Mouse (Mus musculus) midbrain, embryonic 15.5 days (tissue): ENCODE results near the gene Stard3. TPM values are rescaled to one million over a fixed set of nuclear protein-coding genes. Genes with fewer than 3 reads are reported as not detected.
A peak's percentile ranks its signal among the peaks of the same experiment; 100 is the strongest.

Source experiments
- ATAC-seq: fragments of 200-750 bp; cut with Nextera tagmentation; replicated peaks from 2 replicates; pipeline ENCODE4 v1.8.0; 2017; ENCODE audit warnings: moderate TSS enrichment
- H3K27ac ChIP-seq: fragments of 300-500 bp; sonication (generic); 2 replicates; pipeline ENCODE4 v1.5.1; 2015; ENCODE audit warnings: mild to moderate bottlenecking, inconsistent platforms
- H3K27me3 ChIP-seq: fragments of 300-500 bp; sonication (generic); replicated peaks from 2 replicates; pipeline ENCODE4 v1.6.1; 2015; ENCODE audit warnings: inconsistent platforms
- H3K36me3 ChIP-seq: fragments of 300-500 bp; sonication (generic); replicated peaks from 2 replicates; pipeline ENCODE4 v1.6.1; 2015; ENCODE audit warnings: inconsistent platforms
- H3K4me1 ChIP-seq: fragments of 300-500 bp; sonication (generic); 2 replicates; pipeline ENCODE4 v1.6.1; 2015; ENCODE audit warnings: inconsistent platforms
- H3K4me2 ChIP-seq: fragments of 300-500 bp; sonication (generic); 2 replicates; pipeline ENCODE4 v1.6.1; 2015; ENCODE audit warnings: inconsistent platforms, mild to moderate bottlenecking, moderate library complexity
- H3K4me3 ChIP-seq: fragments of 300-500 bp; sonication (generic); 2 replicates; pipeline ENCODE4 v1.5.1; 2015; ENCODE audit warnings: mild to moderate bottlenecking, inconsistent platforms
- H3K9ac ChIP-seq: fragments of 300-500 bp; sonication (generic); 2 replicates; pipeline ENCODE4 v1.6.1; 2015; ENCODE audit warnings: mild to moderate bottlenecking, inconsistent platforms
- H3K9me3 ChIP-seq: fragments of 300-500 bp; sonication (generic); 2 replicates; pipeline ENCODE4 v1.6.1; 2016; ENCODE audit warnings: inconsistent platforms
- WGBS: fragments of 180-500 bp; shearing (Covaris S2); methylation state at CpG from one replicate; pipeline ENCODE4 v1.1.7; 2015; ENCODE audit warnings: mixed read lengths; 5-methylcytosine and 5-hydroxymethylcytosine counted together
- polyA plus RNA-seq: library from polyadenylated mRNA; unstranded; fragments of >200 nt; fragmentation: Nextera tagmentation; extraction: Ambion mirVana; gene quantifications from 2 replicates; pipeline ENCODE4 v1.2.1, GENCODE M21; 2015

The Stard3 gene
- polyA plus RNA-seq, 1 experiment from 2014 or later: 44.6 TPM

- no peak overlapping the region for H3K27ac ChIP-seq
- ATAC-seq: no peak
- no peaks in the 10 kb centered on the region for H3K36me3 ChIP-seq
- no peaks in the 10 kb centered on the region for H3K4me1 ChIP-seq
- H3K4me2 ChIP-seq: no peak overlapping the region
- no peak overlapping the region for H3K9ac ChIP-seq
- no peak overlapping the region for H3K4me3 ChIP-seq
- H3K27me3 ChIP-seq: peaks cover 38% of the 10 kb centered on the region
- WGBS: 67% methylated on average over 8 of the region's 8 CpGs
- no peaks in the 10 kb centered on the region for H3K9me3 ChIP-seq
Observed at GRCm38 (mm10) chr11:98384721-98385637, 26.8 kb downstream of the Stard3 start.

- Histone ChIP-seq H3K4me2 (peak within 1 kb of the TSS; percentile 25), H3K4me3 (peak within 1 kb of the TSS; percentile 7; the same call in 1 of the 2 replicates)
- WGBS: 58% methylated on average over 23 of the region's 25 CpGs
Observed at GRCm38 (mm10) chr11:98385638-98386585, 27.7 kb downstream of the Stard3 start, which contains the start of gene Pnmt. Gene Pnmt (plus strand): TSS chr11:98386450.

GRCm38 (mm10) chr11:98386596-98386995, 28.4 kb downstream of the Stard3 start:
- no peak overlapping the region for H3K9ac ChIP-seq

More at GRCm38 (mm10) chr11:98385638-98386585, 27.7 kb downstream of the Stard3 start, which contains the start of gene Pnmt:
- H3K36me3 ChIP-seq: no peaks in the 10 kb centered on the region
- no peak within 1 kb of the TSS for H3K9ac ChIP-seq
- H3K27me3 ChIP-seq: peaks cover 45% of the 10 kb centered on the region
- H3K27ac ChIP-seq: no peak within 1 kb of the TSS
- H3K4me1 ChIP-seq: no peaks in the 10 kb centered on the region
- no peaks in the 10 kb centered on the region for H3K9me3 ChIP-seq
- ATAC-seq: no peak

GRCm38 (mm10) chr11:98387056-98387577, 28.9 kb downstream of the Stard3 start:
- Histone ChIP-seq H3K27me3 (peaks cover 49% of the 10 kb centered on the region), H3K9ac (no peak overlapping the region), H3K4me1 (no peaks in the 10 kb centered on the region), H3K4me3 (no peak overlapping the region), H3K27ac (no peak overlapping the region), H3K36me3 (no peaks in the 10 kb centered on the region), H3K4me2 (peak overlapping the region; percentile 25; the same call in 1 of the 2 replicates), H3K9me3 (no peaks in the 10 kb centered on the region)
- WGBS: 60% methylated on average over 14 of the region's 14 CpGs
- no peak for ATAC-seq

More at GRCm38 (mm10) chr11:98386596-98386995, 28.4 kb downstream of the Stard3 start:
- Histone ChIP-seq H3K27me3 (peaks cover 45% of the 10 kb centered on the region), H3K4me2 (peak overlapping the region; percentile 25), H3K36me3 (no peaks in the 10 kb centered on the region), H3K27ac (no peak overlapping the region), H3K4me3 (peak overlapping the region; percentile 7; the same call in 1 of the 2 replicates), H3K4me1 (no peaks in the 10 kb centered on the region), H3K9me3 (no peaks in the 10 kb centered on the region)
- ATAC-seq: no peak
- 15% methylated on average over 24 of the region's 24 CpGs for WGBS

GRCm38 (mm10) chr11:98388282-98388681, 30.1 kb downstream of the Stard3 start:
- Histone ChIP-seq H3K4me3 (no peak overlapping the region), H3K4me1 (no peaks in the 10 kb centered on the region; the same call in 1 of the 2 replicates), H3K27me3 (peaks cover 49% of the 10 kb centered on the region), H3K36me3 (no peaks in the 10 kb centered on the region), H3K27ac (no peak overlapping the region), H3K9me3 (no peaks in the 10 kb centered on the region), H3K9ac (no peak overlapping the region), H3K4me2 (no peak overlapping the region)
- WGBS: 72% methylated on average over 10 of the region's 10 CpGs
- ATAC-seq: no peak

- WGBS: 24% methylated on average over 9 of the region's 9 CpGs
- Histone ChIP-seq H3K27ac (no peak overlapping the region), H3K27me3 (peaks cover 49% of the 10 kb centered on the region)
Observed at GRCm38 (mm10) chr11:98389221-98389780, 31.1 kb downstream of the Stard3 start.

GRCm38 (mm10) chr11:98390141-98390540, 32.0 kb downstream of the Stard3 start:
- no peak overlapping the region for H3K27ac ChIP-seq
- no peak overlapping the region for H3K9ac ChIP-seq
- H3K4me1 ChIP-seq: no peaks in the 10 kb centered on the region; the same call in none of the 2 replicates
- H3K9me3 ChIP-seq: no peaks in the 10 kb centered on the region
- H3K4me2 ChIP-seq: no peak overlapping the region
- H3K4me3 ChIP-seq: no peak overlapping the region
- WGBS: 68% methylated on average over 12 of the region's 12 CpGs
- peaks cover 46% of the 10 kb centered on the region for H3K27me3 ChIP-seq
- ATAC-seq: no peak
- H3K36me3 ChIP-seq: no peaks in the 10 kb centered on the region

More at GRCm38 (mm10) chr11:98389221-98389780, 31.1 kb downstream of the Stard3 start:
- no peaks in the 10 kb centered on the region for H3K9me3 ChIP-seq
- H3K36me3 ChIP-seq: no peaks in the 10 kb centered on the region
- H3K4me1 ChIP-seq: no peaks in the 10 kb centered on the region; the same call in none of the 2 replicates
- H3K4me3 ChIP-seq: no peak overlapping the region
- no peak for ATAC-seq
- H3K9ac ChIP-seq: no peak overlapping the region
- H3K4me2 ChIP-seq: no peak overlapping the region

- 24% methylated on average over 6 of the region's 8 CpGs for WGBS
- H3K36me3 ChIP-seq: no peaks in the 10 kb centered on the region
- no peaks in the 10 kb centered on the region; the same call in none of the 2 replicates for H3K4me1 ChIP-seq
- no peaks in the 10 kb centered on the region for H3K9me3 ChIP-seq
- ATAC-seq: no peak
- H3K4me3 ChIP-seq: no peak overlapping the region
- H3K9ac ChIP-seq: no peak overlapping the region
- H3K27me3 ChIP-seq: peaks cover 29% of the 10 kb centered on the region
- no peak overlapping the region for H3K4me2 ChIP-seq
- no peak overlapping the region for H3K27ac ChIP-seq
Observed at GRCm38 (mm10) chr11:98392034-98392433, 33.9 kb downstream of the Stard3 start.

- ATAC-seq: no peak
- Histone ChIP-seq H3K4me2 (no peak overlapping the region), H3K4me1 (no peaks in the 10 kb centered on the region; the same call in none of the 2 replicates), H3K4me3 (no peak overlapping the region), H3K27ac (no peak overlapping the region), H3K9ac (no peak overlapping the region), H3K27me3 (peaks cover 23% of the 10 kb centered on the region), H3K9me3 (no peaks in the 10 kb centered on the region), H3K36me3 (no peaks in the 10 kb centered on the region)
- WGBS: 53% methylated on average over 4 of the region's 4 CpGs
Observed at GRCm38 (mm10) chr11:98392645-98393044, 34.5 kb downstream of the Stard3 start.

GRCm38 (mm10) chr11:98393317-98393716, 35.1 kb downstream of the Stard3 start:
- Histone ChIP-seq H3K4me2 (no peak overlapping the region), H3K27ac (no peak overlapping the region), H3K4me1 (no peaks in the 10 kb centered on the region; the same call in none of the 2 replicates), H3K9me3 (no peaks in the 10 kb centered on the region), H3K9ac (no peak overlapping the region), H3K36me3 (no peaks in the 10 kb centered on the region), H3K27me3 (peaks cover 16% of the 10 kb centered on the region), H3K4me3 (no peak overlapping the region)
- 74% methylated on average over 6 of the region's 6 CpGs for WGBS
- ATAC-seq: no peak

GRCm38 (mm10) chr11:98394301-98394700, 36.1 kb downstream of the Stard3 start:
- H3K9ac ChIP-seq: no peak overlapping the region
- H3K36me3 ChIP-seq: no peaks in the 10 kb centered on the region
- 59% methylated on average over 6 of the region's 6 CpGs for WGBS
- H3K4me1 ChIP-seq: no peaks in the 10 kb centered on the region; the same call in none of the 2 replicates
- no peak overlapping the region for H3K4me3 ChIP-seq
- no peak overlapping the region for H3K4me2 ChIP-seq
- no peak overlapping the region for H3K27ac ChIP-seq
- H3K9me3 ChIP-seq: no peaks in the 10 kb centered on the region
- ATAC-seq: no peak
- H3K27me3 ChIP-seq: peaks cover 11% of the 10 kb centered on the region; the same call in 1 of the 2 replicates
